Mouse (Mus musculus): Measurements from ENCODE around the gene Ryr1.
"Not testable (repeated sequence)": the region's sequence is repeated elsewhere in the genome, so short reads cannot be mapped to it uniquely, and the experiment has no call there.

Ryr1 gene

DNA sequence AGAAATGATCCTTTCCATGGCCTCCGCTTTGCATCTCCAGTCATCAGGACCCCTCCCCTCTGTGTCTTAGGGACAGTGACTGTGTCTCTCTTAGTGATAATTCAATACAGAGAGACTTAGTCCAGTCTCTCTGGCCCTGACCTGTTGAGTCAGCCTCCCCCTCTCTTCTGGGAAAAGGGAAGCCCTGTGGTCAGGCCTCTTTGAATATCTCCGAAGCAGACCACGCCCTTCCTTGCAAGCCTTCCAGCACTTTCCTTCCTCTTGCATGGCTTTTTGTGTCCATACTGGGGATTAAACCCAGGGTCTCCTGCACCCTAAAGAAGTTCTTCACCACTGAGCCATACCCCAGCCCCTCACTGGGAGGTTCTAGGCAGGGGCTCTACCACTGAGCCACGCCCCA, 19.0 kb upstream of the Ryr1 start:
- no peak for DNase-seq

DNA sequence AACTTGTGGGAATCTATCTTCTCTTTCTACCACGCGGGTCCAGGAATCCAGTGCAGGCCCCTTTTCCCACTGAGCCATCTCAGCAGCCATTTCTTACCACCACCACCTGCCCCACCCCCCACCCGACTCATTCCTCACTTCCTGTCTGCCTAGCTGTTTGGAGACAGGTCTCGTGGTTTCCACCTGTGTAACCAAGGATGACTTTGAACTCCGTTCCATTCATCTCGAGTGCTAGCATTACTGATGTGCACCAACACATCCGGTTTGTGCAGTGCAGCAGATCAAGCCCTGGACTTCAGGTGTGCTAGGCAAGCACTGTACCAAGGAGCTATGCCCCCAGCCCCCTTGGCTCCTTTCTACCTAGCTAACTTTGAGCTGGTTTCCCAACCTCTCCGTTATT, 16.4 kb upstream of the Ryr1 start:
- DNase-seq: no peak

DNA sequence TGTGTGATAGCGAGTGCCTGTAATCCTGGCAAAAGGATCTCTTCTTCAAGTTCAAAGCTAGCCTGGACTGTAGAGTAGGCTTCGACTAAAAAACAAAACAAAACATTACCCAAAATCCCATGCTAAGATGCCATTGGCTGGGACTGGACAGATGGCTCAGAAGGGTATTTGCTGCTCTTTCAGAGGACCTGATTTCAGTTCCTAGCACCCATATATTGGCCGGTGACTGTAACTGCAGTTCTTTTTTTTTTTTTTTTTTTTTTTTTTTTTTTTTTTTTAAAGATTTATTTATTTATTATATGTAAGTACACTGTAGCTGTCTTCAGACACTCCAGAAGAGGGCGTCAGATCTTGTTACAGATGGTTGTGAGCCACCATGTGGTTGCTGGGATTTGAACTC, 14.3 kb upstream of the Ryr1 start:
- DNase-seq: not testable (repeated sequence)

DNA sequence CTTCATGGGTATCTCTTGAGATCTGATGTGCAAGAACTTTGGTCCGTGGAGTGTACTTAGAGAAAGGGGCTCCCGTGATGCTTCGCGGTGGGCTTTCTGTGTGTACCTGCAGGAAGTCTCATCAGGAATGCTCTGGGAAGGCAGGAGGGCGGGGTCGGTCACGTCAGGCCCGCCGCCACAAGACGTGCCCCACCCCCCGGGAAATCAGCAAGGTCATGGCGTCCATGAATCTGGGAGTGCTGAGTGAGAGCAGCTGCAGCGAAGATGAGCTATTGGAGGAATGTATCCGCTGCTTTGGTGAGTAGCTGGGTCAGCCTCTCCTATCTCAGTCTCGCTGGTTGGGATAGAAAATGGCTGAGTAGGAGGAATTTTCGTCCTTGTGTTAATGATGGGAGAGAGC, 12.4 kb upstream of the Ryr1 start:
- DNase-seq: no peak

DNA sequence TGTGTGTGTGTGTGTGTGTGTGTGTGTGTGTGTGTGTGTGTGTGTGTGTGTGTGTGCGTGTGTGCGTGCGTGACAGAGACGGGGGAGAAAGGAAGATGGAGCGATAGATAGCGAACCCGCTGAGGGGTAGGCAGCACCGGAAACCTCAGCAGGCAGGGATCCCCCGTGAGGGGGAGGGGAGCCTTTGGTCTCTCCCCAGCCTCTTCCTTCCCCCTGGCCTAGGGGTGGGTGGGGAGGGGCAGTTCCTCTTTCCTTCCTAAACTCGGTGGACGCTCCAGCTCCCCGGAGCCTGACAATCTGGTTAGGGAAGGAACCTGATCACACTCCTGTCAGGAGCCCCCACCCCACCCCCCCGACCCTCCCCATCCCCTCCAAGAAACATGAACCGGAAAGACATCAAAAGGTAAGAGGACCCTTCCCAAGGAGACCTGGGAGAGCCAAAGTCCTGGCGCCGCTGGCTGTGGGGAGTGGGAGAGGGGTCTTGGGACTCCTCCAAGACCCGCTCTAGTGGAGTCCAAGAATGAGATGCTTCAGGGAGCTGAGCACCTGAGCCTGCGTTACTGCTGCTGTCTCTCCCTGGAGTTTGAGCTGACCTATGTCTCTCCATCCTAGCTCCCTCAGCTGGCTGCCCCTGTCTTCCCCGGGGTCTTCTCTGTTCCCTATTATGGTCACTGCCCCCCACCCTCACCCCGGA, 9.9 kb upstream of the Ryr1 start, which contains the start of gene Rasgrp4:
Gene Rasgrp4 (plus strand): TSS at position 159 of the 694 bp plus-strand sequence.
- DNase-seq: no peak

DNA sequence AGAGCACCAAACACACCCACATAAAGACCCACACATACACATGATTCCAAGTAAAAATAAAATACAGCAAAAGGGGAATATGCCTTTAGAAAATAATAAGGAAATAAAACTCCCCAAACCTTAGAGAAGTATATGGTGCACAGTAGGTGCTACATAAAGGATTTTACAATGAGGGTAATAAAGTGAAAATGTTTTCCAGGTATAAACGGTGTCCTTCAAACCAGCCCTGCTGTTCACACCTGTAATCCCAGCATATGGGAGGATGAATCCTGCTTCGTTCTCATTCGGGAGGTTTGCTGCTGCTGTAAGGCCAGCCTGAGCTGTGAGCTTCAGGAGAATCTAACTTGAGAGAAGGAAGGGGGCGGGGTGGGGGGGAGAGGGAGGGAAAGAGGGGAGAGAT, 9.3 kb upstream of the Ryr1 start:
- no peak for DNase-seq

DNA sequence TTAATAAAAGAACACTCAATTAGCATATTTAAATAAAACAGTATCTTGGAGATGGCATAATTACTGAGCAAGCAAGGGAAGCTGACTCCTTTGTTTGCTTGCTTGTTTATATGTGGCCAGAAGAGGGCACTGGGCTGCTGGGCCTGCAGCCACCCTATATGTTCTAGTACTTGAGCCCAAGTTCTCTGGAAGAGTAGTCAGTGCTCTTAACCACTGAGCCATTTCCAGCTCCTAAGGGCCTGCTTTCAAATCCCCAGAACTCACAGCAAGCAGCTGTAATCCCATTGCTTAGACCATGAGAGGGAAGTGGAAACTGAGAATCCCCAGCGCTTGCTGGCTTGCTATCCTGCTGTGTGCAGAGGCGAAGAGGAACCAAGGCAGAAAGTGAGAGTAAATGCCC, 3.7 kb upstream of the Ryr1 start:
- no peak for DNase-seq

DNA sequence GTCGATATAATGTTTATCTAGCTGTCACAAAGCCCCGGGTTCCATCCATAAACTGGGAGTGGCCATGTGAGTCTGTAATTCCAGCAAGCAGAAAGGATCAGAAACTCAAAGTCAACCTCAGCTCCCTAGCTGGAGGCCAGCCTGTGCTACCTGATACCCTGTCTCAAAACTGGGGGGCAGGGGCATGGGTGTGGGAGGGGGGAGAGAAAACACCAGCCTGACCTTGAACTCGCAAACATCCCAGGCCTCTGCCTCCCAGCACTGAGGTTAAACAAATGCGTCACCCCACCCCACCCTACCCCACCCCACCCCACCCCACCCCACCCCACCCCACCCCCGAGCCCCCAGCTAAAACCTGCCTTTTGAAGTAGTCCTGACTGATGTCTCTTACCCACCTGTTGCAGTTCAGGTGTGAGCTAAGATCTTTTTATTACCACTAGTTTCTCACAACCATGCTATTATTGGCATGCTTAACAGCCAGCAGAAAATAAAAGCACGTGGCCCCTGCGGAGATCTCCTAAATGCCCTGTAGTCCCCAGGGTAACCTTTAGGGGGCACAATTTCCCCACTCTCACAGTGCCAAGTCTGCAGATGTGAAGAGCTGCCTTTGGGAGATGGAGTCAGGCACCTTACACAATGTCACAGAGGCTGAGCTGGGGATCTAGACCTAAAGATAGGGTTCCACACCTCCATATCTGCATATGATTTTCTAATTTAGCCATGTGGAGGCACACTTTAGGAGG, 1.4 kb upstream of the Ryr1 start:
- peak; percentile 53 for DNase-seq

DNA sequence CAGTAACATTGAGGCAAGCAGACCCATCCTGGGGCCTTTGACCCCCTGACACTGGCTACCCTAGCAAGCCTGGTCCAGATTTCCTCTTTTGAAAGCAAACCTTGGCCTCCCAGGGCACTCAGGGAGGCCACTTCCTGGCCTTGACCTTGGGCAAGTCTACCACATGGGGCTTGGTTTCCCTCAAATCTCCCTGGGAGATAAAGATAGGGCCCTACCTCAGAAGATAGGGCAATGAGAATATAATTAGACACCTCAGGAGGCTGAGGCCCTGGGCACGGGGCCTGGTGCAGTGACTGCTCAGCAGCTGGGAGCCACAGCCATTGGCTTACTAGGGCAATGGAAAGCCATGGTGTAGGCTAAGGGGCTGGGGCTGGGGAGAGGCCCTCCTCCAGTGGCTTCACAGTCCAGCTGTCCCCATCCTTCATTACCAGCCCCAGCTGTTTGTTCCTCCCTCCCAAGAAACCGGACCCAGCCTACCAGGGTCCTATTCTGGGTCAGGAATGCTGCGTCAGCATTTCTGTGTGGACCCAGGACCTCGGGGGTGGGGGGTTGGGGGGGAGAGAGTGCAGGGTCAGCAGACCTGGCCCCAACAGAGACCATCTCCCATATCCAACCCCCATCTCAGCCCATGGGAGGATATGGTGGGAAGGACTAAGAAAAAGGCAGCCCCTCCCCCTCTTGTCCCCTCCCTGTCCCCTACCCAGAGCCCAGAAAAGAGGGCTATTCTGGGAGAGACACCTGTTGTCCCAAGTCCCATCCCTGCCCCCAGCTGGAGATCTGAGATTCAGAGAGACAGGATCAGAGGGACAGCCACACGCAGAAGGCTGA, 1.2 kb downstream of the Ryr1 start:
- no peak for DNase-seq

DNA sequence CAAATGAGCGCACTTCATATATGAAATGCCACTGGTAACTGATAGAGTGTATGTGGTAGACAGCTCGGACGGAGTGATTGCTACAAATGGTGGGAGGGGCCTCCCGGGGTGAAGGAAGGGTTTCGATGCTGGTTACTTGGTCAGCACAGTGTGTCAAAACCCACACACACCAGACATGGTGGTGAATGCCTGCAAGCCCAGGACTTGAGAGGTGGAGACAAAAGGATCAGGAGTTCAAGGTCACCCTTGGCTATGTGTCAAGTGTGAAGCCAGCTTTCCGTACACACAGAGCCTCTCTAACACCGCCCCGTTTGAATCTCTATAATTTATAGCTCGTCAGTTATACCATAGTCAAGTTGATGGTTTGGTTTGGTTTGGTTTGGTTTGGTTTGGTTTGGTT, 2.2 kb downstream of the Ryr1 start:
- DNase-seq: no peak

DNA sequence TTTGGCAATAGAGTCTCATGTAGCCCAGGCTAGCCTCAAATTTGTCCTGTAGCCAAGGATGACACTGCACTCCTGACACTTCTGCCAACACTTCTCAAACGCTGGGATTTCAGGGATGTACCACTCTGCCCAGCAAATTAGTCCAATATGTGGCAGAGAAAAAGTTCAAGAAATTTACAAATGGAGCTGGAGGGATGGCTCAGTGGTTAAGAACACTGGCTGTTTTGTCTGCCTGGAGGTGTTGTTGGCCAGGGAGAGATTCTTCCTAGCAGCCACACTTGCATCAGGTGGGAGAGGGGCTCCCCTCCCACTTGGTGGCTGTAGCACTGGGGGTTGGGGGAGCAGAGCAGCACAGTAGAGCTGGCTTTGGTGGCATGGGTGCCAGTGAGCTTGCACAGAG, 5.5 kb downstream of the Ryr1 start:
- DNase-seq: no peak

DNA sequence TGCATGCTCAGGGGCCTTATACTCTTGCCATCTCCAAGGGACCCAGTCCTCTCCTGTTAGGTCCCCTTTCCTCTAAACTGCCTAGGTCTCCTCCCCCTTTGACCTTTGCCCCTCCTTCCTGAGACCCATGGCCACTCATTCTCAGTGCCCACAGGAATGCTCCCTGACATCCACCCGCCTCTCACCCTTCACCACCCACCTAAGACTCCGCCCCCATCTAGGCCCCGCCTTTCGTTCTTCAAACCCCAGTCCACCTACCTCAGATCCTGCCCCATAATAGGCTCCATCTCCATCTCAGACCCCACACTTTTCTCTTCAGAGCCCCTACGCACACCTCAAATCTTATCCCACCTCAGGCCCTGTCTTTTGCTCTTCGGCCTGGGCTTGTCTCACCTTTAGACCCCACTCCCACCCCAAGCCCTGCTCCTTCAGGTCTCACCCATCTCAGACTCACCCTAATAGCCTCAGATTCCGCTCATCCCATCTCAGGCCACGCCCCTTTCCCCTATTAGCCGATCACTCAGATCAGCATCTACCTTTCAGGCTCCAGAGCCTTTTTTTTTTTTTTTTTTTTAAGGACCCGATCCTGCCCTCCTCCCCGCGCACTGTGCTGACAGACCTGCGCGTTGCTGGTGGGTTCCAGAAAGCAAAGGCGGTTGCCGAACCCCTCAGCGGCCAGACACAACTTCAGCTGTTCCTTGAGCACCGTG, 6.7 kb downstream of the Ryr1 start:
- DNase-seq: no peak

DNA sequence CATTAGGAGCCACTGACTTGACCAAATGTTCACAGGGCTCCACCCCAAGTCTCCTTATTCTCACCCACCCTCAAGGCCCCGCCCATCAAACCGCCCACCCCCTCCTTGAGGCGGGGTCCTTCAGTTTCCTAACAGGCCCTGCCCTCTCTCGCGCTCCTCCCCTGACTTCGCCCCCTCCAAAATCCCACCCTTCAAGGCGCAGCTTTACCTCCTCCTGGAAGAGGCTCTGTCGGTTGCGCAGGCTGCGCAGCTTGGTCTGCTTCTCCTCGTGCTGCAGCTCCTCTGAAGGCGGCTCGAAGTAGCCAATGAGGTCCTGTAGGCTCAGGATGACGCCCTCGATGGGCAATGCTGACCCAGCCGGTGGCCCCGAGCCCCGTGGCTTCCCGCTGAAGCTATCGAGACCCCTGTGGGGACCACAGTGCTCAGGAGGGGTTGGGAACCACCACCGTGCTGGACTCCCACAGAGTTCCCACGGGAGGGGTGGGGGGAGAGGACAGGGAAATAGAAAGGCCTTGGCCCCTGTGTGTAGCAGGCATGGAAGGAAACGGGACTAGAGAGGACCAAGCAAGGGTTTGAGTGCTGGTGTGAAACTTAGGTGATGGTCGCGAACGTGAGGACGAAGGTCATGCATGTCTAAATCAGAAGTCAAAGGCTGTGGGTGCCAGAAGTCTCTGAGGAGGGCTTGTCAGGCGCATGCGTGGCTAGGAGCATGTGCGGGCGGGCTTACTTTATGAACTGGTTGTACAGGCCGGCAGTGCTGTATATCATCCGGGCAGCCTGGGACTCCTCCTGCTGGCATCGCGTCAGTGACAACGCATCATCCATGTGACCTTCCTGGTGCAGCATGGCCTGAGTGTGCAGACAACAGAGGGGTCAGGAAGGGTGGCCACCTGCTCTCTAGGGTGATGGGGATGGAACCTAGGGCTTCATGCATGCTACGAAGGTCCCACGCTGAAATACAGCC, 15.7 kb downstream of the Ryr1 start:
- peak; percentile 8 for DNase-seq

DNA sequence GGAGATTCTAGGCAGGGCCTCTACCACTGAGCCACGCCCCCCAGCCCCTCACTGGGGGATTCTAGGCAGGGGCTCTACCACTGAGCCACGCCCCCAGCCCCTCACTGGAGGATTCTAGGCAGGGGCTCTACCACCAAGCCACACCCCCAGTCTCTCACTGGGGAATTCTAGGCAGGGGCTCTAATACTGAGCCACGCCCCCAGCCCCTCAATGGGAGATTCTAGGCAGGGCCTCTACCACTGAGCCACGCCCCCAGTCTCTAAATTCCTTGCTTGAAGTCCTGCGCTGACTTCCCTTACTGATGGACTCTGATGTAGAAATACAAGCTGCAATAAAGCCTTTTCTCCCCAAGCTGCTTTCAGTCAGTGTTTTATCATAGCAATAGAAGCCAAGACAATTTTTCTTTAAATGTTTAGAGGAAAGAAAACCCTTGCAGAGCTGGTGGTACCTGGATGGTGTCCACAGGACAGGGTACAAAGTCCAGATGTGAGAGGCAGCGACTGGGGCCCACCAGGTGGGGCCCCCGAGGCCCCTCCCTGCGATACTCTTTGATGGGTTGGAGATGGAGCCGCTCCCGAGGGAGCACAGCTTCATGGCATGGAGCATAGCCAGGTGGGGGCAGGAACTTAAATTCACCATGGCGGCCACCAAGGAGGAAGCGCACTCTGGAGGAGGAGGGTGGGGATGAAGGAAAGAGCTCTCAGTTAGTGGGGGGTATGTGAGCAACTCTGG, 23.5 kb downstream of the Ryr1 start:
- no peak for DNase-seq

DNA sequence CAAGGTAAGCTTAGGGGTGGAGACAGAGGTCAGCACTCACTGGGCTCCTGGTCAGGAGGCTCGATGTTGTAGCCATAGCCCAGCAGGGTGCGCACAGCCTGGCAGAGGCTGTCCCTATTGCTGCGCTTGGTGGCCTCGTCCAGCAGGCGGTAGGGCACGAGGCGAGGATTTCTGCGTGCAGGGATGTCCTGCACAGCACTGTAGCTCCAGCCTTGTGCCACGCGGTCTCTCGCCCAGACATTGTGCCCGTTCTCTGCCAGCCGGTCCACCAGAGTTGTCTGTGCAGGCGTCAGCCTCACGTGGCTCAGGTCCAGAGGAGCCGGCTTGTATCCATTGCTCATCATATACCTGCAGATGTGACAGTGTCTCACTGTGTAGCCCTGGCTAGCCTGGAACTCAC, 27.8 kb downstream of the Ryr1 start:
- DNase-seq: no peak

DNA sequence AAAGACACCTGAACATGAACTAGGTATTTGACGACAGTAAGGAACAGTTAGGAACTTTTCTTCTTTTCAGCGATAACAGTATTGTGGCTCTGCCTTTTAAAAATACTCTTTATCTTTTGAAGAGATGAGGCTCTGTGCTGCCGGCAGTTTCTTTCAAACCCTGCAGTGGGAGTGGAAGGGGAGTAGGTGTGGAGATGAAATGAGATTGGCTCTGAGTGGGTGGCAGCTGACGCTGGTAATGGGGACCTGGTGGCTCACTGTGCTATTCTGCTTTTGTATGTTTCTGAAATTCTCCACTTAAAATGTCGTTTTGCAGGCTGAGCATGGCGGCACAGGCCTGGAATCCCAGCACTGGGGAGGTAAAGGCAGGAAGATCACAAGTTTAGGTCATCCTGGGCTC, 36.2 kb downstream of the Ryr1 start:
- no peak for DNase-seq

DNA sequence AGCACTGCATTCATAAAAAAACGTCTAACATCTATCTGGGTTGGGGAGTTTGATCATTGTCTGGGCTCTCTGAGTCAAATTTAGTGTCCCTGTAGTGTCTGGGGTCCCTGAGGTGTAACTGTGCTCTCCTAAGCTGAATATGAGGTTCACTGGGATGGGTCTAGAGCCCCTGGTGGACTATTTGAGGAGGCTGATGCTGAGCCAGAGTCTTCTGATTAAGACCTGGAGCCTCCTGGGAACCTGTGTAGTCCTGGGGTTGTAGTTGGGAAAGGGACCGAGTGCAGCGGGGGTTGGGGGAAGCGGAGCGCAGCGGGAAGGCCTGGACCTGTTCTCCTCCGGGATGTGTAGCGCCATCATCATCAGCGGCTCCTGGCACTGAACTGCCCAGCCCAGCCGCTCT, 38.1 kb downstream of the Ryr1 start:
- no peak for DNase-seq

DNA sequence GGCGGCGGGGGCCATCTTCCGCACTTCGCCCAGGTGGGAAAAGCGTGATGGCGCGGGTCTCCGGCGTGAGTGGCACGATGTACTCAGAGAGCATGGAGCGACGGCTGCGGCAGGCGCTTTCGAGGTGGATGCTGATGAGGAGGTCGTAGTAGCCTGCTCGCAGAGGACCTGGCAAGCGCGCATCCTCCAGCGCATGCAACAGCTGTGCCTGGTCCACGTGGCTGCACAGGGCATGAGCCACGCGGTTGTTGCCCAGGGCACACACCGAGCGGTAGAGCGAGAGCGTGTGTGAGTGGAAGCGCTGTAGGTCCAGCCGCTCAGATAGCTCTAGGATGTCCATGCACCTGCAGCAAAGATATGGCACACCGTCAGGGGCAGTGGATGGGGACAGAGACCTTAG, 39.0 kb downstream of the Ryr1 start:
- DNase-seq: no peak

DNA sequence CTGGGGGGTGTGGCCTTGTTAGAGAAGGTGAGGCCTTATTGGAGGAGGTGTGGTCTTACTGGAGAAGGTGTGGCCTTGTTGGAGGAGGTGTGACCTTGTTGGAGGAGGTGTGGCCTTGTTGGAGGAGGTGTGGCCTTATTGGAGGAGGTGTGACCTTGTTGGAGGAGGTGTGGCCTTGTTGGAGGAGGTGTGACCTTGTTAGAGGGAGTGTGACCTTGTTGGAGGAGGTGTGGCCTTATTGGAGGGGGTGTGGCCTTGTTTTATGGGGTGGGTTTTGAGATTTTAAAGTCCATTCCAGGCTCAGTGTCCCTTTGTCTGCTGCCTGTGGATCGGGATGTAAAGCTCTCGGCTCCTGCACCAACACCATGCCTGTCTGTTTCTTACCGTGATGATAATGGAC, 40.6 kb downstream of the Ryr1 start:
- no peak for DNase-seq

DNA sequence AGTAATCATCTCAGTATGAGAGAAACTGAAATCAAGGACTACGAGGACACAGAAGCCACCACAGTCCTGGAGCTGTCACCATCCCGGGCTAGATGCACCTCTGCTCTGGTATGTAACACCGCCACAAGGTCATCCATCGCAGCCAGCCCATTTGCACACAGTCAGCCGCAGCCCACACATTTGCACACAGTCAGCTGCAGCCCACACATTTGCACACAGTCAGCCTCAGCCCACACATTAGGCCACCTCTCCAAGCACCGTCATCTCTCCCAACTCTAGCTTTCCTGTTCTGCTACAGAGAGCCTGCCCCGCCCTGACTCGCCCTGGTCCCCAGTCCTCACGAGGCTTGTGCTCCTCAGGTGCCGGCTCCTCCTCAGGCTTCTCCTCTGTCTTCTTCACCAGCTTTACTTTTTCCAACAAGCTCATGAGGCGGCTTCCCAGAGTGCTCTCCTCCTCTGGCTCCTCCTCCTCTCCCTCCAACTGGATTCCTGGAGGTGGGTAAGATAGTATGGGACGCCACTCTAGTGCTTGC, 45.5 kb downstream of the Ryr1 start:
- no peak for DNase-seq

DNA sequence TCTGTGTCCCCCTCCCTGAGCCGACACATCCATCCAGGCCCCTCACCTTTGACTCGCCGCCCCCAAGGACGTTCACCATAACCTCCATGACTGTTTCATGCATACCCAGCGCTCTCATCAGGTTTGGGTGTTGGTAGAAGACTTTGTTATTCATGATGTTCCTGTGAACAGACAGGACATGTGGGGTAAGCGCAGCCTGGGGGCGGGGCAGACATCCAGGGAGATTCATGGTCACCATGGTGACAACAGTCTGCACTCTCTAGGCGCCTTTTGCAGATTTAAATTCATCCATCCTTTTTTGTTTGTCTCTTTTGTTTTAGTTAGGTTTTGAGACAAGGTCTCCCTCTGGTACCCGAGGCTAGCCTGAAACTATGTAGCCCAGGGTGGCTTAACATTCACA, 48.0 kb downstream of the Ryr1 start:
- DNase-seq: no peak

All from cerebellum, adult 9-10 months (tissue).